Mouse (Mus musculus) olfactory bulb, adult 2 months (tissue): ENCODE results near the gene Mpv17.

Experiments used
- CTCF ChIP-seq: fragments of 200-500 bp; IDR thresholded peaks from 2 replicates; pipeline ENCODE4 v1.5.1; 2012; ENCODE audit warnings: low read depth, mild to moderate bottlenecking, low read length, moderate library complexity; ENCODE audit not compliant: insufficient read depth
- POLR2A ChIP-seq: fragments of 200-500 bp; IDR thresholded peaks from 2 replicates; pipeline ENCODE4 v1.6.1; 2012; ENCODE audit warnings: mild to moderate bottlenecking, low read depth, low read length, moderate library complexity; ENCODE audit not compliant: insufficient read depth

DNA sequence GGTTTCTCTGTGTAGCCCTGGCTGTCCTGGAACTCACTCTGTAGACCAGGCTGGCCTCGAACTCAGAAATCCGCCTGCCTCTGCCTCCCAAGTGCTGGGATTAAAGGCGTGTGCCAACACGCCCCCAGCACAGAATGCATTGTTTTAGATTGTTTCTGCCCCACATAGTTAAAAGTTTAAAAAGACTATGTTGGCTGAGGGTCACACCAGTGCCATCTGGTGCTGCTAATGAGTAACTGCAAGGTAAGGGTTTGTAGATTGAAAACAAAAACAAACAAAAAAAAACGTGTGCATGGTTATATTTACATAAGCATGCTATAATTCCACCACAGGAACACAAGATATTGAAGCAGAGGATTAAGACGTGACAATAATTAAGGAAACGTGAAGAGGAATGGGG lies 43.3 kb downstream of the Mpv17 start:
- TF ChIP-seq POLR2A, result no peak
- TF ChIP-seq CTCF, result no peak
